Mouse (Mus musculus): ENCODE measurements around the gene Ankrd60. TPM values are rescaled to one million over a fixed set of nuclear protein-coding genes. Genes with fewer than 3 reads are reported as not detected.

Gene Ankrd60
- not detected in 2 replicates for polyA plus RNA-seq (2016; fragmentation: Nextera tagmentation; extraction: Ambion mirVana)

GRCm38 (mm10) chr2:173577669-173578557 is at the start of gene Ankrd60:
Ankrd60 (minus strand) TSS chr2:173578365.
- peak within 1 kb of the TSS; percentile 78 for H3K27ac ChIP-seq
- peaks cover 13% of the 10 kb centered on the region for H3K4me1 ChIP-seq
- H3K4me3 ChIP-seq: peak within 1 kb of the TSS; percentile 64
- H3K36me3 ChIP-seq (replicated peaks): no peaks in the 10 kb centered on the region
- DNase-seq (ENCODE audit: extremely low spot score, low spot score): no peak
- WGBS: 12% methylated on average over 47 of the region's 58 CpGs
- H3K9me3 ChIP-seq: no peaks in the 10 kb centered on the region
- H3K27me3 ChIP-seq (ENCODE audit: poor library complexity, severe bottlenecking): peaks cover 34% of the 10 kb centered on the region

GRCm38 (mm10) chr2:173625786-173626185 is 47.6 kb upstream of the Ankrd60 start:
- H3K27me3 ChIP-seq (ENCODE audit: poor library complexity, severe bottlenecking): no peaks in the 10 kb centered on the region
- H3K27ac ChIP-seq: no peak overlapping the region
- no peak for DNase-seq (ENCODE audit: extremely low spot score, low spot score)
- H3K36me3 ChIP-seq (replicated peaks): no peaks in the 10 kb centered on the region; the same call in 1 of the 2 replicates
- no peak overlapping the region for H3K4me3 ChIP-seq
- no peaks in the 10 kb centered on the region for H3K4me1 ChIP-seq
- 89% methylated on average over 3 of the region's 3 CpGs for WGBS
- H3K9me3 ChIP-seq: no peaks in the 10 kb centered on the region

GRCm38 (mm10) chr2:173624667-173625066 is 46.5 kb upstream of the Ankrd60 start:
- Histone ChIP-seq H3K4me3 (no peak overlapping the region), H3K9me3 (no peaks in the 10 kb centered on the region), H3K4me1 (no peaks in the 10 kb centered on the region), H3K27me3 (ENCODE audit: poor library complexity, severe bottlenecking) (no peaks in the 10 kb centered on the region), H3K27ac (no peak overlapping the region), H3K36me3 (replicated peaks) (no peaks in the 10 kb centered on the region)
- no peak for DNase-seq (ENCODE audit: extremely low spot score, low spot score)
- 85% methylated on average over 7 of the region's 7 CpGs for WGBS

- whole genome bisulfite sequencing: 85% methylated on average over 7 of the region's 7 CpGs
- no peak overlapping the region for H3K27ac ChIP-seq
- H3K27me3 ChIP-seq (ENCODE audit: poor library complexity, severe bottlenecking): no peaks in the 10 kb centered on the region
- no peak overlapping the region for H3K4me3 ChIP-seq
- no peaks in the 10 kb centered on the region for H3K9me3 ChIP-seq
- 0 out of 2 replicates have a peak, but pooled peaks cover 3% of the 10 kb centered on the region for H3K4me1 ChIP-seq
- DNase-seq (ENCODE audit: extremely low spot score, low spot score): no peak
- H3K36me3 ChIP-seq (replicated peaks): no peaks in the 10 kb centered on the region
Observed at GRCm38 (mm10) chr2:173622173-173622601, 44.0 kb upstream of the Ankrd60 start.

- 93% methylated on average over 4 of the region's 4 CpGs for WGBS
- H3K4me1 ChIP-seq: 0 out of 2 replicates have a peak, but pooled peaks cover 3% of the 10 kb centered on the region
- no peak for DNase-seq (ENCODE audit: extremely low spot score, low spot score)
- H3K9me3 ChIP-seq: no peaks in the 10 kb centered on the region
- H3K4me3 ChIP-seq: no peak overlapping the region
- H3K27ac ChIP-seq: no peak overlapping the region
- no peaks in the 10 kb centered on the region for H3K27me3 ChIP-seq (ENCODE audit: poor library complexity, severe bottlenecking)
- no peaks in the 10 kb centered on the region for H3K36me3 ChIP-seq (replicated peaks)
Observed at GRCm38 (mm10) chr2:173620645-173621044, 42.5 kb upstream of the Ankrd60 start.

- no peaks in the 10 kb centered on the region for H3K9me3 ChIP-seq
- no peak overlapping the region for H3K4me3 ChIP-seq
- H3K4me1 ChIP-seq: 0 out of 2 replicates have a peak, but pooled peaks cover 3% of the 10 kb centered on the region
- peaks cover 11% of the 10 kb centered on the region for H3K36me3 ChIP-seq (replicated peaks)
- H3K27me3 ChIP-seq (ENCODE audit: poor library complexity, severe bottlenecking): no peaks in the 10 kb centered on the region
- H3K27ac ChIP-seq: no peak overlapping the region
- WGBS: 89% methylated on average over 5 of the region's 5 CpGs
- no peak for DNase-seq (ENCODE audit: extremely low spot score, low spot score)
Observed at GRCm38 (mm10) chr2:173619132-173619531, 41.0 kb upstream of the Ankrd60 start.

- no peak overlapping the region for H3K27ac ChIP-seq
- 94% methylated on average over 7 of the region's 7 CpGs for WGBS
- peaks cover 6% of the 10 kb centered on the region for H3K4me1 ChIP-seq
- no peaks in the 10 kb centered on the region for H3K27me3 ChIP-seq (ENCODE audit: poor library complexity, severe bottlenecking)
- H3K4me3 ChIP-seq: no peak overlapping the region
- no peaks in the 10 kb centered on the region for H3K9me3 ChIP-seq
- peaks cover 11% of the 10 kb centered on the region for H3K36me3 ChIP-seq (replicated peaks)
- DNase-seq (ENCODE audit: extremely low spot score, low spot score): no peak
Observed at GRCm38 (mm10) chr2:173616156-173616555, 38.0 kb upstream of the Ankrd60 start.

GRCm38 (mm10) chr2:173615378-173616081 is 37.4 kb upstream of the Ankrd60 start:
- Histone ChIP-seq H3K9me3 (no peaks in the 10 kb centered on the region), H3K27ac (no peak overlapping the region), H3K4me1 (peaks cover 11% of the 10 kb centered on the region), H3K36me3 (replicated peaks) (peaks cover 13% of the 10 kb centered on the region), H3K27me3 (ENCODE audit: poor library complexity, severe bottlenecking) (no peaks in the 10 kb centered on the region), H3K4me3 (no peak overlapping the region)
- WGBS: 94% methylated on average over 11 of the region's 11 CpGs
- no peak for DNase-seq (ENCODE audit: extremely low spot score, low spot score)

GRCm38 (mm10) chr2:173608020-173608958 is 30.1 kb upstream of the Ankrd60 start:
- WGBS: 89% methylated on average over 10 of the region's 10 CpGs
- Histone ChIP-seq H3K27ac (no peak overlapping the region), H3K27me3 (ENCODE audit: poor library complexity, severe bottlenecking) (no peaks in the 10 kb centered on the region), H3K36me3 (replicated peaks) (peaks cover 20% of the 10 kb centered on the region), H3K9me3 (no peaks in the 10 kb centered on the region), H3K4me3 (no peak overlapping the region), H3K4me1 (peaks cover 9% of the 10 kb centered on the region)
- no peak for DNase-seq (ENCODE audit: extremely low spot score, low spot score)

- H3K4me1 ChIP-seq: peaks cover 8% of the 10 kb centered on the region
- H3K27me3 ChIP-seq (ENCODE audit: poor library complexity, severe bottlenecking): no peaks in the 10 kb centered on the region
- H3K9me3 ChIP-seq: peaks cover 8% of the 10 kb centered on the region; the same call in 1 of the 2 replicates
- DNase-seq (ENCODE audit: extremely low spot score, low spot score): no peak
- peaks cover 31% of the 10 kb centered on the region for H3K36me3 ChIP-seq (replicated peaks)
- H3K27ac ChIP-seq: no peak overlapping the region
- no peak overlapping the region for H3K4me3 ChIP-seq
- WGBS: 90% methylated on average over 9 of the region's 9 CpGs
Observed at GRCm38 (mm10) chr2:173606415-173606804, 28.2 kb upstream of the Ankrd60 start.

GRCm38 (mm10) chr2:173605713-173606414 is 27.7 kb upstream of the Ankrd60 start:
- peaks cover 3% of the 10 kb centered on the region for H3K4me1 ChIP-seq
- H3K36me3 ChIP-seq (replicated peaks): peaks cover 36% of the 10 kb centered on the region
- peaks cover 8% of the 10 kb centered on the region; the same call in 1 of the 2 replicates for H3K9me3 ChIP-seq
- H3K27ac ChIP-seq: no peak overlapping the region
- no peaks in the 10 kb centered on the region for H3K27me3 ChIP-seq (ENCODE audit: poor library complexity, severe bottlenecking)
- no peak overlapping the region for H3K4me3 ChIP-seq
- WGBS: 85% methylated on average over 12 of the region's 12 CpGs
- DNase-seq (ENCODE audit: extremely low spot score, low spot score): no peak

Measured in forebrain, embryonic 10.5 days (tissue).